Mouse (Mus musculus) right cerebral cortex, postnatal 10 days (tissue): ENCODE results near the gene Abca4.

Experiments used
- DNase-seq, 2 experiments: peaks; one replicate each; pipeline ENCODE4 v3.0.0; 2021; ENCODE audit warnings: low spot score in 2 of 2

Abca4 gene

DNA sequence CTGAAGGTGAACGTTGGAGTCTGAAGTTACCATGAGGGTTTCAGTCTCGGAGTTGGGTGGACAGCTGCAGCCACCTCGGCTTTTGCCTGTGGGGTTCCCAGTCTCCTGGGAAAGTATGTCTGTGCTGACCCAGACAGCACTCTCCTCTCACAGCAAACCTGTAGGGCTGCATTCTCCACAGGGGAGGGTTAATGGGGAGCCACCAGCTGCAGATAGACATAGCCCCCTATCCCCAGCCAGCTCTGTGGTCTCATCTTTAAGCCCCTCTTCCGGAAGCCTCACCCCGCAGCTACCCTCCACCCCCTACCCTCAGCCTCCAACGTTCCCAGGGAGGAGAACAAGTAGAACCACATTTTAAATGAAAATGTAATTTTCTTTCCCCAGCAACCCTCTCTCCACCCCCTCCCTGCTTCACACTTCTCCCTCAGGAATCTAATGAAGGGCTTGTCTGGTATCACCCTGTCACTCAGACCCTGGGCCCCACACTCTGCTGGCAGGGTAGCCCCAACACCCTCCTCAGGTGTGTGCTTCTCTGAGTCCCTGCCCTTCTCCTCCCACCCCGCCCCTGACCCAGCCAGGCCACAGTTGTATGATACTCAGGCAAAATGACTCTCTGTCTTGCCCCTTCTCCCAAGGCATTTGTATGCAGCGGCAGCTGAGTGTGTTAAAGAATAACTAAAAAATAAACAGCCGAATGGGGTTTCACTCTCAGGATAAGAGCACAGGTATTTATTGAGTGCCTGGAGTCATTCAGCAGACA is 14.4 kb downstream of the Abca4 start:
- DNase-seq: no peak

- DNase-seq: no peak
Measured at GRCm38 (mm10) chr3:122062586-122062985, 18.3 kb downstream of the Abca4 start.

DNA sequence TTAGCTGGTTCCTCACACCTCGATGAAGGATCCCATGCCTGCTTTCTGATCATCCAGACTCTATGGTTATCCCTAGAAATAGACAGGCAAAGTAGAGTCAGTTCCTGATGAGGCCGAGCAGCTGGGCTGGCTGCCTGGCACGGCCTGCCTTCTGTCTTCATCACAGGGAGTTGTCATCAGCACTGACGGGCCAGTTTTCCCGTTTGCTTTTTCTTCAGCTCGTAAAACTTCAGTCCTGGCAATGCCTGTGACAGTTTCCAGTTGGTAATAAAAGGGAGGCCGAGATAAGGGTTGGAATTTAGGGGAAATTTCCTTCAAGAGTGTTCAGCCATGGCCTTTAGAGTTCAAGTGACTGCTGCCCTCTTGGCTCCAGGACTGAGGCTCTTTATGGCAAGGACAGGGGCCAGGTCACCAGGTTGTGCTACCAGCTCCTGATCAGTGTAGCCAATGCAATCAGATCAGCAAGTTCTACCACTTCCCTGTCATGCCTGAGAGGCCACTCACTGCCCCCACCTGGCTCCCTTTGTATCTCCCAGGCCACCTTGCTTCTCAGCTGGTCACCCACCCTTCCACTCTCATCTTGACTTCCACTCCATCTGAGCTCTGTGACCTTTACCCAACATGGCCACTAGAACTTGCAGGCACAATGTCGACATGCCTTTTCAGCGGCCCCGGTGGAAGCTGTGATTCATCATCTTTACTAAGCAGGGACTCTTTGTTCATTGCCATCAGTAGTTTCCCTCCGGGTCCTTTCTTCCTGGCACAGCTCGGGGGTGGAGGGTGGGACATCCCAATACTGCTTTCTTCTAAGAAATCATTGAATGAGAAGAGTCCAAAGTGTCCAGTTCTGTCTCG is 20.5 kb downstream of the Abca4 start:
- no peak for DNase-seq

GRCm38 (mm10) chr3:122071769-122072168 is 27.5 kb downstream of the Abca4 start:
- DNase-seq: no peak

DNA sequence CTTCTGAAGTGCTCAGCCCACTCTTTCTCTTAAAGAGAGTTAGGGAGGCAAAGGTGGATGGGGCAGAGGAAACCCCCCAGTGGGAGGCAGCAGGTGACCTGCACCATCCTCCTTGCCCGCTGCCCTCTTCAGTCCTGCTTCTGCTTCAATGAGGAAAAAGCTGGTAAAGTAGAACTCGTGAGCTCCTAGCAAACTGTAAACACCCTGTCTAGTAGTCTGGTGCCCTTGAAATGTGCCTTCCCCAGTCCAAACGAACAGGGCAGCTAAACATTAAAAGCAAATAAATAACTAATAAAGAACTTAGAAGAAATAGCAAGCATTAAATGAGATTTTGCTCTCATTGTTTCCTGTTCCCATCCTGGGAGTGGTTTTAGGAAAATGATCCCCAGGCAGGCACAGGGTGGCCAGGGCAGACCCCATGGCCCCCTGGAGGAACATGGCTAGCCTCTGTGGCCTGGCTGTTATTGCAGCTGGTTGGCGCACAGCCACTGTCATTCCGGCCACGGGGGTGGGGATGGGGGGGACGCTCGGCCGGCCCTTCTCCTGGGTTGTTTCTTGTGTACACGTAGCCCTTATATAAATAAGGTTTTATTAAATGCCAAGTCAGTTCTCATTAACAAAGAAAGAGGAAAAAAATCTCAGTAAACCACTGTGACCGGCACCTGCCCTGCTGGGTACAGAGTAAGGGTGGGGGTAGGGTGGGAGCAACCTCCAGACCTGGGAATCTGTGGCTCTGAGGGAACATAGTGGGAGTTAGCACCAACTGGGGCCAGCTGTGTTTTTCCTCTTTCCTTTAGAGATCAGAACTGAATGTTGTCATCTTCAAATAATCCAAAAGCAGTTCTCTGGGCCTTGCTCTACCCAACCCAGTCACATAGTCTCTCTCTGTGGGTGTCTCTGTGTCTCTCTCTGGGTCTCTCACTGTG is 28.7 kb downstream of the Abca4 start:
- DNase-seq: no peak

GRCm38 (mm10) chr3:122073595-122073994 is 29.4 kb downstream of the Abca4 start:
- no peak for DNase-seq

DNA sequence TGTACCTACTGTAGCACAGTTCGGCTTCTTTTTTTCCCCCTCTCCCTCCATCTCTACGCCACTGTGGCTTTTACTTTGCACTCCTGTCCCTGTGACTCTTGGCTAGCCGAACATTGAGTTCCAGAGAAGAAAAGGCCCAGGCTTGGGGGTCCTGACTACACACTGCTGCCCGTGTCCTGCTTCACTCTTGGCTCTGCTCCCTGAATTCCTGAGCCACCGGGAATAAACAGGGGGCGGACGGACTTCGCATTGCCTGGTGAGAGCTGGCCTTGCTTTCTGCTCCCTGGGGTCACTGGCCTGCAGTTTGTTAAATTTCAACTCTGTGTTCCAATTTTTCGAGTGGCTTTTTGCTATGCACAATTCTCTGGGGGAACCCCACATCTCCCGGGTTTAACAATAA is 30.1 kb downstream of the Abca4 start:
- peak in 1 of 2 experiments; percentile 36 for DNase-seq

- DNase-seq: peak; percentile 58 to 74
Measured at GRCm38 (mm10) chr3:122078141-122078540, 33.9 kb downstream of the Abca4 start.

DNA sequence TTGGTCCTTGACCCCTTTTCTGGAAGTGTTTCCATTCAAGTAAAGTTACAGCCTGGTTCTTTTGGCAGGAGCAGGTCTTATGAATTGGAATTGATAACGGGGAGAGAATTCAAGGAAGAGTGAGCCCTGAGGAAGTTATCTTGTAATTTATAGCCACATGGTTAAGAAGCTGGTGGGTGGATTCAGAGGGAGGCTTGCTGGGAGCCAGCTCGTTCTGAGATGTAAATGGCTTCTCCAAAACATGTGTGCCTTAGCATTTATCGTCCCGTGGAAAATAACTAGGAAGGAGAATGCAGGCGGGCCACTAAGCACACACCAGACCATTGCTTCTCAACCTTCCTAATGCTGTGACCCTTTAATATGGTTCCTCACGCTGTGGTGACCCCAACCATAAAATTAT is 34.9 kb downstream of the Abca4 start:
- DNase-seq: no peak

GRCm38 (mm10) chr3:122081634-122082033 is 37.4 kb downstream of the Abca4 start:
- peak; percentile 45 to 55 for DNase-seq

- no peak for DNase-seq
Measured at GRCm38 (mm10) chr3:122082338-122082737, 38.1 kb downstream of the Abca4 start.

DNA sequence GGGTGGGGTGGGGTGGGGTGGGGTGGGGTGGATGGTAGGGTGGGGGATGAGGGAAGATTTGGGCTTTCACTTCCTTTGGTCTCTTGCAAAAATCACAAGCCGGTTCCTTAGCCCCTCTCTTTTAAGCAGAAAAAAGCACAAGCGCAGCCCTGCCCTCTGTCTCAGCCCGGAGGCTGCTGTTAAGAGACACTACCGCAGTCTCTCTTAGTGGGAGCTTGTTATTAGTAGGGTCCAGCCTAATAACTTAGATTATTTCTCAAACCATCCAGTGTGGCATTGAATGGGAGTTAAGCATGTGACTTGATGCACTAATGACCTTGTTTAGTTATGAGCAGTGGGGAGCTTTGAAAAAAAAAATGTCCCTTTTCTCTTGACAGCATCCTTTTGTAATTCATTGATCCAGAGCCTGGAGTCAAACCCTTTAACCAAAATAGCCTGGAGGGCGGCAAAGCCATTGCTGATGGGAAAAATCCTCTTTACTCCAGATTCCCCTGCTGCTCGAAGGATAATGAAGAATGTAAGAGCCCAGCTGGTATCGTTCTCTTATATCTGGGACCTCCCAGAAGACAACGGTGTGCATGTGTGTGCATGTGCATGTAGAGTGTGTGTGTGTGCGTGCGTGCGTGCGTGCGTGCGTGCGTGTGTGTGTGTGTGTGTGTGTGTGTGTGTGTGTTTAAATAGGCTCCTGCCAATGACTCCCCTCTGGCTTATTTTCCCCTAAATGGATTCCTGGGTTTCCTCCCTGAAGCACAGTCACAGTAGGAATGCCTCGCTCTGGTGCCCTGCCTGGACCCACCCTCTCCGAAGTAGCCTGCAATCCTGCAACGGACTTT is 41.1 kb downstream of the Abca4 start:
- DNase-seq: no peak

- no peak for DNase-seq
Measured at GRCm38 (mm10) chr3:122088054-122088681, 43.9 kb downstream of the Abca4 start.

- no peak for DNase-seq
Measured at GRCm38 (mm10) chr3:122090338-122090737, 46.1 kb downstream of the Abca4 start.

DNA sequence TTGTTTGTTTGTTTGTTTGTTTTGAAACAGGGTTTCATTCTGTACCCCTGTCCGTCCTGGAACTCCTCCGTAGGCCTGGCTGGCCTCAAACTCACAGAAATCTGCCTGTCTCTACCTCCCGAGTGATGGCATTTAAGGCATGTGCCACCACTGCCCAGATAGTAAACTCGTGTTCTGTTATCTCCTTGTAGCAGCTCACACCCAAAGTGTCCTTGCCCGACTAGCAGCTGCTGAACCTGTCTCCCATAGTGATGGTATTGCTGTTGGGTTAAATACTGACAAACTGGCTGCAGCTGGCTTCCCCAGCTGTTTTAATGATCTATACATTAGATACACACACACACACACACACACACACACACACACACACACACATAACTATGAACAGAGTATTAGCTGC is 55.5 kb downstream of the Abca4 start:
- no peak for DNase-seq

GRCm38 (mm10) chr3:122102091-122102490 is 57.8 kb downstream of the Abca4 start:
- no peak for DNase-seq

DNA sequence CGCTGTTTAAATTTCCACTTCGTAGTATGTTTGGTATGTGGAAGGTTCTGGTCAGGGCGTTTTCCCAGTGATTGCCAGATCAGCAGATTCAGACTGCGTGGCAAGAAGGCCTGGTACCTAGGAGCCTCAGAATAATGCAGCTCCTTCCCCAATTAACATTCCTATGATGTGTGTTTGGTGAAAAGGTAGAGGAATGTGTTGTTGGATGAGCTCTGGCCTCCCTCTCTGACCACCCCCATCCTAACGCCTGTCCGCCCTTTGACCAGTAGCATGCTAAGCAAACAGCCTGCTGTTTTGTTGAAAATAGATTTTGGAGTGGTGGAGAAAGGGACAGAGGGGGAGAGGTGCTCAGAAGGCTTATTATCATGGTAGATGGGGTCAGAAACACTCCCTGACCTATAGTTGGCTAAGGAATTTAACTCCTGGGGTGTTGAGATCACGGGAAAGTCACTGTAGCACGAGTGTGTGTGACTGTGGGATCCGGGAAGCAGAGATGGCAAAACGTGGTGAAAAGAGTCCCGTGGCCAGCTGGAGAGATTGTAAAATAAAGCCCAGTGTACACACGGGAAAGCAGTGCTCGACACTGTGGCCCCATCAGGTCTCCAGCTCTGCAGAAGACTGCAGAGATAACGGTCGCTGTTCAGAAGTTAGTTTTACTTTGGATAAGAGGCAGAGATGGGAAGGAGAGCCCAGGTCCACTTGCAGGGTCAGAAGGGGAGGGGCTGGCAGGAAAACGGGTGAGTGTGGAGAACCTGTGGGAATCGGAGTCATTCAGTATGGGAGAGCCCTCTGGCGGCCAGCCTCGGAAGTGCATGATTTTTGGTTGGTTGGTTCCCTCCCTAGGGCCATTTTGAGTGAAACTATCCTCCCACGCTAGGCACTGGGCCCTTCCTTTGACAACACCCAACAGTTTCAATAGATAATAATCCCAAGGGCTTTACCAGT is 59.9 kb downstream of the Abca4 start:
- DNase-seq: peak; percentile 59 to 76

- DNase-seq: no peak
Measured at GRCm38 (mm10) chr3:122106920-122107319, 62.7 kb downstream of the Abca4 start.

DNA sequence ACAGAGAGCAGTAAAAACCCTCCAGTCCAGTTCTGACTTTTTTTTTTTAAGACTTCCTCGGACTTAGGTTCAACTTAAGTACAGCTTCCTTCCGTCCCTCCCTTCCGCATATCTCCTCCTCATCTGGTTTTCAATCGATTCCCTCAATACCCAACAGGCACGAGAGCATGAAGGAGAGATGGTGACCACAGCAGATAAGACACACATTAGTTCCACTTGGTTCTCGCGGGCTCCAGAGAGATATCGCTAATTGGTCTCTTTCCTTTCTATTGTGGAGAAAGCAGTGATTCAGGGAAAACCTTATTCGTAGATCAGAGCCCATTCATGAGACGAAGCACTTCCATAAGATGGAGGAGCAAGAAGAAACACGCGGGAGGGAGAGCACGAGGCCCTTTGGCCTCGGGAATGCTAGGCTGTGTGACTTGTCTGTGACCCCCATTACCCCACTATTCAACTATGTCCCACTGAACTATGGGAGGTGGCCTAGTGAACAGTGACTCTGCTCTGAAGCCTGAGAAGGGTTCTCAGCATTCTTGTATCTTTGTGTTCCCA is 63.5 kb downstream of the Abca4 start:
- DNase-seq: no peak
